Comparison of ENCODE assay signal across 23 mouse cellular contexts in the genomic region with DNA sequence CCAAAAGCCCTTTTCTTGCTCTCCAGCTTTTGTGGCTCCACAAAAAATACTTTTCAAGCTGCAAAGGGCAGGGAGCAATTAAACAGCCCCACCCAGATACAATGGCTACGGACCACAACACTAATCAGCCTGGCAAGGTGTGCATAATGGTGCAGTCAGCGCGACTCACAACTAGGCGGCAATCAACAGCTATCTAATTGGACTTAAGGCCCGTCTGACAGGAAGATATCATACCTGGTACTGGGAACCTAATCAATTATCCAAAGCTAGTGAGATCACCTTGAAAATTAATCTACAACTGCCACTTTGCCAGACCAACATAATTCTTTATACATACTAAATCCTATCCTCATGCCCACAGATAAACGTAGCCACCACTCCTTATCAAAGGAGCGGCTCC. TPM values are rescaled to one million over a fixed set of nuclear protein-coding genes. Genes with fewer than 3 reads are reported as not detected.
A peak's percentile ranks its signal among the peaks of the same experiment; 100 is the strongest.
DNase-seq lines count a peak whose midpoint lies in the region; ATAC-seq lines count a peak whose summit lies in the region.
"Had no signal": no experiment of that assay in that cellular context is flagged by ENCODE, and none has a peak within 500 bp of the region (broad histone marks: within the 10 kb centered on the region; RNA-seq: fewer than 3 reads in every experiment).

No protein-coding gene starts in this region.

- no peak overlapping the region for H3K4me2 ChIP-seq in intestine, embryonic 15.5 days (replicated peaks)
- H3K4me2 ChIP-seq in liver, embryonic 13.5 days, result peak overlapping the region; percentile 70
- H3K4me2 ChIP-seq in stomach, embryonic 15.5 days, result no peak overlapping the region
- H3K4me2 ChIP-seq: limb, embryonic 15.5 days; midbrain, embryonic 15.5 days; neural tube, embryonic 15.5 days had no signal

- no peaks in the 10 kb centered on the region for H3K27me3 ChIP-seq in heart, embryonic 10.5 days (ENCODE audit: insufficient read depth, poor library complexity, severe bottlenecking)
- no peaks in the 10 kb centered on the region for H3K27me3 ChIP-seq in intestine, embryonic 15.5 days (replicated peaks)
- no peaks in the 10 kb centered on the region for H3K27me3 ChIP-seq in liver, embryonic 13.5 days
- H3K27me3 ChIP-seq in stomach, embryonic 15.5 days (replicated peaks), result no peaks in the 10 kb centered on the region
- H3K27me3 ChIP-seq: limb, embryonic 15.5 days; midbrain, embryonic 15.5 days; neural tube, embryonic 15.5 days had no signal

- ATAC-seq in intestine, embryonic 15.5 days, result no peak
- ATAC-seq in liver, embryonic 13.5 days (ENCODE audit: low read depth), result no peak
- no peak for ATAC-seq in stomach, embryonic 15.5 days (ENCODE audit: insufficient read depth, low FRiP score, low read depth)
- ATAC-seq in megakaryocyte progenitor cell, adult 5-6 weeks (replicated peaks; ENCODE audit: poor library complexity), result no peak
- ATAC-seq: forebrain, embryonic 14.5 days; hindbrain, embryonic 16.5 days; lung, postnatal 0 days; midbrain, embryonic 15.5 days had no signal

- 76% methylated on average over 7 of the region's 7 CpGs for WGBS in heart, embryonic 10.5 days
- 77% methylated on average over 7 of the region's 7 CpGs for WGBS in intestine, embryonic 15.5 days
- 36% methylated on average over 7 of the region's 7 CpGs for WGBS in liver, embryonic 13.5 days (ENCODE audit: insufficient replicate concordance)
- WGBS in stomach, embryonic 15.5 days, result 72% methylated on average over 7 of the region's 7 CpGs

- no peak overlapping the region for H3K4me3 ChIP-seq in heart, embryonic 10.5 days
- H3K4me3 ChIP-seq in intestine, embryonic 15.5 days (replicated peaks), result no peak overlapping the region
- peak overlapping the region; percentile 40; the same call in 1 of the 2 replicates for H3K4me3 ChIP-seq in liver, embryonic 13.5 days (replicated peaks)
- no peak overlapping the region for H3K4me3 ChIP-seq in stomach, embryonic 15.5 days (replicated peaks)
- H3K4me3 ChIP-seq: heart, adult 2 months; layer of hippocampus, adult 2 months; limb, embryonic 15.5 days; midbrain, embryonic 15.5 days; myocyte; neural tube, embryonic 15.5 days had no signal

- no peaks in the 10 kb centered on the region for H3K9me3 ChIP-seq in heart, embryonic 10.5 days
- no peaks in the 10 kb centered on the region for H3K9me3 ChIP-seq in intestine, embryonic 15.5 days
- H3K9me3 ChIP-seq in liver, embryonic 13.5 days (replicated peaks), result no peaks in the 10 kb centered on the region
- H3K9me3 ChIP-seq in stomach, embryonic 15.5 days, result no peaks in the 10 kb centered on the region
- H3K9me3 ChIP-seq: limb, embryonic 15.5 days; midbrain, embryonic 15.5 days; neural tube, embryonic 15.5 days had no signal

- intact Hi-C loops in heart, postnatal 36 days (cut with DNase I), result no loop called here

- H3K4me1 ChIP-seq in heart, embryonic 10.5 days, result peaks cover 11% of the 10 kb centered on the region
- peaks cover 11% of the 10 kb centered on the region for H3K4me1 ChIP-seq in intestine, embryonic 15.5 days (replicated peaks)
- peaks cover 99% of the 10 kb centered on the region for H3K4me1 ChIP-seq in liver, embryonic 13.5 days (replicated peaks)
- peaks cover 14% of the 10 kb centered on the region; the same call in 1 of the 2 replicates for H3K4me1 ChIP-seq in stomach, embryonic 15.5 days
- H3K4me1 ChIP-seq: midbrain, embryonic 15.5 days had no signal

- no peak overlapping the region for H3K9ac ChIP-seq in intestine, embryonic 15.5 days
- peak overlapping the region; percentile 71 for H3K9ac ChIP-seq in liver, embryonic 13.5 days
- H3K9ac ChIP-seq in stomach, embryonic 15.5 days, result no peak overlapping the region
- H3K9ac ChIP-seq: limb, embryonic 15.5 days; midbrain, embryonic 15.5 days; neural tube, embryonic 15.5 days had no signal

- H3K27ac ChIP-seq in heart, embryonic 10.5 days, result peak overlapping the region; percentile 24; the same call in 1 of the 2 replicates
- H3K27ac ChIP-seq in intestine, embryonic 15.5 days, result peak overlapping the region; percentile 71; the same call in 1 of the 2 replicates
- H3K27ac ChIP-seq in liver, embryonic 13.5 days, result peak overlapping the region; percentile 100
- 0 out of 2 replicates have a peak overlapping the region, but pooled peaks have one; percentile 9 for H3K27ac ChIP-seq in stomach, embryonic 15.5 days
- H3K27ac ChIP-seq: heart, adult 2 months; layer of hippocampus, adult 2 months; limb, embryonic 15.5 days; midbrain, embryonic 15.5 days; neural tube, embryonic 15.5 days had no signal

- H3K36me3 ChIP-seq in heart, embryonic 10.5 days, result no peaks in the 10 kb centered on the region
- H3K36me3 ChIP-seq in intestine, embryonic 15.5 days, result no peaks in the 10 kb centered on the region
- peaks cover 61% of the 10 kb centered on the region for H3K36me3 ChIP-seq in liver, embryonic 13.5 days
- no peaks in the 10 kb centered on the region for H3K36me3 ChIP-seq in stomach, embryonic 15.5 days
- H3K36me3 ChIP-seq: limb, embryonic 15.5 days; midbrain, embryonic 15.5 days; neural tube, embryonic 15.5 days had no signal

- DNase-seq in heart, embryonic 10.5 days (ENCODE audit: low spot score), result no peak
- no peak for DNase-seq in heart, postnatal 36 days
- DNase-seq in liver, embryonic 13.5 days, result no peak
- DNase-seq in right cerebral cortex, postnatal 36 days (ENCODE audit: low spot score in 2 of 2), result no peak
- DNase-seq: cerebellum, adult 8-10 months; gastrocnemius, postnatal 14 days; heart, adult 2 months; heart, postnatal 10 days; kidney, adult 2 months; kidney, postnatal 14 days; right cerebral cortex, postnatal 25 days; thymus, postnatal 25 days had no signal

RNA-seq across cellular contexts. Expression of a gene that starts 11.3 kb away (rescaled TPM):
- 111 and 149 TPM in 2 replicates for polyA plus RNA-seq in heart, embryonic 10.5 days (2016; fragmentation: Nextera tagmentation; extraction: Ambion mirVana)
- total RNA-seq in heart, postnatal 36 days (2021), result 100 to 1,000 TPM; 324 to 329 TPM
- 247 and 298 TPM in 2 replicates for polyA plus RNA-seq in intestine, embryonic 15.5 days (2015; fragmentation: Nextera tagmentation; extraction: Ambion mirVana)
- 337 and 409 TPM in 2 replicates for polyA plus RNA-seq in liver, embryonic 13.5 days (2015; fragmentation: Nextera tagmentation; extraction: Ambion mirVana)
- 184 and 224 TPM in 2 replicates for polyA plus RNA-seq in stomach, embryonic 15.5 days (2015; fragmentation: Nextera tagmentation; extraction: Ambion mirVana)
- total RNA-seq in megakaryocyte progenitor cell, adult 5-6 weeks (2015), result 14.0 and 16.5 TPM in 2 replicates
- 11.8 and 18.1 TPM in 2 replicates for total RNA-seq in megakaryocyte progenitor cell, adult 5-6 weeks (2017)

RNA-seq across cellular contexts. Expression of a gene that starts 32.5 kb away (rescaled TPM):
- polyA plus RNA-seq in heart, embryonic 10.5 days (2016; fragmentation: Nextera tagmentation; extraction: Ambion mirVana), result 44.4 and 59.4 TPM in 2 replicates
- total RNA-seq in heart, postnatal 36 days (2021), result 10 to 100 TPM; 22.9 to 24.4 TPM
- polyA plus RNA-seq in intestine, embryonic 15.5 days (2015; fragmentation: Nextera tagmentation; extraction: Ambion mirVana), result 133 and 156 TPM in 2 replicates
- polyA plus RNA-seq in liver, embryonic 13.5 days (2015; fragmentation: Nextera tagmentation; extraction: Ambion mirVana), result 85.4 and 92.0 TPM in 2 replicates
- 77.1 and 92.8 TPM in 2 replicates for polyA plus RNA-seq in stomach, embryonic 15.5 days (2015; fragmentation: Nextera tagmentation; extraction: Ambion mirVana)
- total RNA-seq in megakaryocyte progenitor cell, adult 5-6 weeks (2015), result 43.1 and 45.0 TPM in 2 replicates
- total RNA-seq in megakaryocyte progenitor cell, adult 5-6 weeks (2017), result 36.3 and 46.6 TPM in 2 replicates

Comparison
In these comparisons a context has a peak if more than half of its experiments do, and no peak if none do; other contexts are left out.
1. H3K27ac ChIP-seq: peak in every context shown above with its lines; median percentile 100 in liver, embryonic 13.5 days; 71 in intestine, embryonic 15.5 days; 24 in heart, embryonic 10.5 days; 9 in stomach, embryonic 15.5 days.